Mouse (Mus musculus): Measurements from ENCODE around the gene Gm11232. TPM values are rescaled to one million over a fixed set of nuclear protein-coding genes. Genes with fewer than 3 reads are reported as not detected.

Gm11232 gene
- 0.13 TPM in 1 of 2 replicates, not detected in the other for polyA plus RNA-seq (2014; fragmentation: Nextera tagmentation; extraction: Ambion mirVana)

DNA sequence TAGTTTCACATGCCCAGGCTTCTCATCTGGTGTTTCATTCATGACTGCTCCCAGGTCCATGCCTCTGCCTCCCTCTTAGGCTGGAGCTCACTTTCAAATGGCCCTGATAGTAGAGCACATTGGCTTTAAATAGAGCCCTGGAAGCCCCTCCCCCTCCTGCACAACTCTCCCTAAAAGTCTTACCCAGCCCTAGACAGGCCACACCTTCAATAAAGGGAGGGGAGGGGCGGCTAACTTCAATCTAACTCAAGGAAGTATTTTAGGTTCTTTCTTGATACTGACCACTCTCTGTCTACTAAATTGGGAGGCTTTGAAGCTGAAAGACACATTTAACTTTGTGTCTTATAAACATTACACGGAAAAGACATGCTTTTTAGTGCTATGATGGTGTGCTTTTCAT is at the start of gene Gm11232:
Gene Gm11232 (minus strand): TSS at position 101 of the 400 bp plus-strand sequence.
- WGBS: 79% methylated on average over 2 of the region's 2 CpGs
- no peak within 1 kb of the TSS for H3K27ac ChIP-seq (replicated peaks; ENCODE audit: low read depth, low read length)
- no peaks in the 10 kb centered on the region for H3K9me3 ChIP-seq (replicated peaks; ENCODE audit: control insufficient read depth, low read length)
- no peak for ATAC-seq (replicated peaks; ENCODE audit: insufficient number of reproducible peaks, low FRiP score, low TSS enrichment, low read depth)
- H3K36me3 ChIP-seq (replicated peaks; ENCODE audit: control insufficient read depth, insufficient read depth, low read depth, low read length): no peaks in the 10 kb centered on the region
- H3K9ac ChIP-seq (replicated peaks; ENCODE audit: low read length): no peak within 1 kb of the TSS
- no peak for DNase-seq (ENCODE audit: low spot score)
- no peaks in the 10 kb centered on the region for H3K27me3 ChIP-seq (ENCODE audit: control insufficient read depth, insufficient read depth, low read length)
- no peak within 1 kb of the TSS for H3K4me2 ChIP-seq (ENCODE audit: low read depth, low read length)
- H3K4me1 ChIP-seq (ENCODE audit: control insufficient read depth, insufficient read depth, low read length): no peaks in the 10 kb centered on the region
- H3K4me3 ChIP-seq (ENCODE audit: low read depth, low read length): no peak within 1 kb of the TSS

DNA sequence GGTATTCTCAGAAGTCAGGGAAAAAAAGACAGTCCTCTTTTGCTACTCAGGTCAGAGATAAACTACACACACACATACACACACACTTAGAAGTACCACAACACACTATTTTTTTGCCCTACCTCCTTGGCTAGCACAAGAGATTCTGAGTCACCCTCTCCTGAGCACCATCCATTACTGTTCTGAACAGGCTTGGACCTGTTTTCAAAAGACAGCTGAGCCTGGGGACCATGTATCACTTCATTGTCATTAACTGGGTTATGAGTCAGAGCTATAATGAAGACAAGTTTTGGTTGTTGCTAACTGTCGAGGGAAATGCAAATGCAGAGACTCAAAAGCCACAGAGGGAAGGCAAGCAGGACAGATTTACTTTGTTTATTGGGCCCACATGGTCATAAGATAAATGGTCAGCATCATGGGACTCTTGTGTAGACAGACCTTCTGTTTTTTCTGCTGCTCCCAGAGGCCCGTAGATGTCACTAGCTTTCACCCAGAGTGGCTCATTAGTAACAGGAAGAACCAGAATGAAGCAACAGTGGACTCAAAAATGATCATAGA is 48.3 kb upstream of the Gm11232 start:
- Histone ChIP-seq H3K27me3 (ENCODE audit: control insufficient read depth, insufficient read depth, low read length) (no peaks in the 10 kb centered on the region), H3K9me3 (replicated peaks; ENCODE audit: control insufficient read depth, low read length) (no peaks in the 10 kb centered on the region), H3K27ac (replicated peaks; ENCODE audit: low read depth, low read length) (no peak overlapping the region), H3K4me1 (ENCODE audit: control insufficient read depth, insufficient read depth, low read length) (no peaks in the 10 kb centered on the region), H3K4me3 (ENCODE audit: low read depth, low read length) (no peak overlapping the region), H3K4me2 (ENCODE audit: low read depth, low read length) (no peak overlapping the region), H3K9ac (replicated peaks; ENCODE audit: low read length) (no peak overlapping the region), H3K36me3 (replicated peaks; ENCODE audit: control insufficient read depth, insufficient read depth, low read depth, low read length) (no peaks in the 10 kb centered on the region)
- 64% methylated on average over 2 of the region's 2 CpGs for WGBS
- ATAC-seq (replicated peaks; ENCODE audit: insufficient number of reproducible peaks, low FRiP score, low TSS enrichment, low read depth) (no peak), DNase-seq (ENCODE audit: low spot score) (no peak)

GRCm38 (mm10) chr4:71765529-71765928 is 7.8 kb upstream of the Gm11232 start:
- Histone ChIP-seq H3K36me3 (replicated peaks; ENCODE audit: control insufficient read depth, insufficient read depth, low read depth, low read length) (no peaks in the 10 kb centered on the region), H3K4me3 (ENCODE audit: low read depth, low read length) (no peak overlapping the region), H3K9ac (replicated peaks; ENCODE audit: low read length) (no peak overlapping the region), H3K9me3 (replicated peaks; ENCODE audit: control insufficient read depth, low read length) (no peaks in the 10 kb centered on the region), H3K4me2 (ENCODE audit: low read depth, low read length) (no peak overlapping the region), H3K27ac (replicated peaks; ENCODE audit: low read depth, low read length) (no peak overlapping the region), H3K27me3 (ENCODE audit: control insufficient read depth, insufficient read depth, low read length) (no peaks in the 10 kb centered on the region), H3K4me1 (ENCODE audit: control insufficient read depth, insufficient read depth, low read length) (no peaks in the 10 kb centered on the region)
- ATAC-seq (replicated peaks; ENCODE audit: insufficient number of reproducible peaks, low FRiP score, low TSS enrichment, low read depth): no peak
- no peak for DNase-seq (ENCODE audit: low spot score)
- WGBS: 54% methylated on average over 1 of the region's 1 CpGs

DNA sequence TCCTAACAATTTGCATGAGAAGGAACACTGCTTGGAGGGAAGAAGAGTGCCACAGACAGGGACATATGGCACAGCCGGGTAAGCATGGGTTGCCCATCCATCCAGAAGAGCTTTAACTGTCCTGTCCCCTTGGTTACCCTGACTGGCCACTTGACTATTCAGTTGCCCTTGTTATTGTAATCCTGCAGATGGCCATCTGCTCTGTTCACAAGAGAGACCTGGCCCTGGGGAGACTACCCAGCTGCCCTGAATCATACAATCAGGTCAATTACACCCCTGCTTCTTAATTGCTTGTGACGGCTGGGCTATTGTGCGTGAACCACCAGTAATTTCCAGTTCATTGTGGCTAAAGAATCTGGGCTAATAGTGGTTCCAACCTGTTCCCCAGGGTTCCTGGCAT is 7.3 kb upstream of the Gm11232 start:
- Histone ChIP-seq H3K9ac (replicated peaks; ENCODE audit: low read length) (no peak overlapping the region), H3K4me2 (ENCODE audit: low read depth, low read length) (no peak overlapping the region), H3K36me3 (replicated peaks; ENCODE audit: control insufficient read depth, insufficient read depth, low read depth, low read length) (no peaks in the 10 kb centered on the region), H3K4me1 (ENCODE audit: control insufficient read depth, insufficient read depth, low read length) (no peaks in the 10 kb centered on the region), H3K4me3 (ENCODE audit: low read depth, low read length) (no peak overlapping the region), H3K9me3 (replicated peaks; ENCODE audit: control insufficient read depth, low read length) (no peaks in the 10 kb centered on the region), H3K27ac (replicated peaks; ENCODE audit: low read depth, low read length) (no peak overlapping the region), H3K27me3 (ENCODE audit: control insufficient read depth, insufficient read depth, low read length) (no peaks in the 10 kb centered on the region)
- DNase-seq (ENCODE audit: low spot score): peak; percentile 53
- peak; percentile 97 for ATAC-seq (replicated peaks; ENCODE audit: insufficient number of reproducible peaks, low FRiP score, low TSS enrichment, low read depth)
- WGBS: 40% methylated on average over 3 of the region's 3 CpGs

DNA sequence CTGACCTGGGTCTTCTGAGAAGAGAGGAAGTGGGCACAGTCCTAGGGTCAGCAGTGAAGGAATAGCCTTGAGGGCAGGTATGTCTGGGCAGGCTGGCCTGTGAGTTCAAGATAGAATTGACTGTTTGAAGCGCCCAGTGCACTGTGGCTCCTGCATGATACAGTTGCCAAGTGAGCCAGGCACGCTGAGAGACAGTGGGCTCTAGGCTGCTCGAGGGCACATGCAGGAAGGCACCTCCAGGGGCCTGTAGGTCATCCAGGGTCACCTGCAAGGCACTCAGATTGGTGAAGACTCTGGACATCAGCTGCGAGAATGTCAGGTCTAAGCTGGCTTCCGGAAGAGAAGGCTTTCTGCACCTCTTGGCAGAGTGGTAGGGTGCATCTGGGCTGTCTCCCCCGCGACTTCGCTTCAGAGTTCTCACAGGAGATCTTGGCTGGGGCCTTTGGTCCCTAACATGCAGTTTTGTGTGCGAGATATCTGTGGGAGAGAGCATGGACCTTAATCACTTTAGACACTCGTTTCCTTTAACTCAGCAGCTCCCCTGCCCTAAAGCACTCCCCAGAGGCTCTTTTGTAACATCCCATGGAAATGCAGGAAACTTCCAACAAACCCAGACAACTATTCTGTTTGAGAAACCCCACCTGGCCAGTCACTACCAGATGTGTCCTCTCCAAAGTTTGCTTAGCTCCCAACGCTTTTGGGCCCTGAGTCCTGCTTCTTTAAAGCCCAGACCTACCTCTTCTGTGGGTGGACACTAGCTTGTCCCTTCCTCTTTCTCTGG is 1.1 kb downstream of the Gm11232 start:
- Histone ChIP-seq H3K27ac (replicated peaks; ENCODE audit: low read depth, low read length) (no peak overlapping the region), H3K9ac (replicated peaks; ENCODE audit: low read length) (no peak overlapping the region), H3K4me3 (ENCODE audit: low read depth, low read length) (no peak overlapping the region), H3K27me3 (ENCODE audit: control insufficient read depth, insufficient read depth, low read length) (no peaks in the 10 kb centered on the region), H3K4me1 (ENCODE audit: control insufficient read depth, insufficient read depth, low read length) (no peaks in the 10 kb centered on the region), H3K4me2 (ENCODE audit: low read depth, low read length) (no peak overlapping the region), H3K9me3 (replicated peaks; ENCODE audit: control insufficient read depth, low read length) (no peaks in the 10 kb centered on the region), H3K36me3 (replicated peaks; ENCODE audit: control insufficient read depth, insufficient read depth, low read depth, low read length) (no peaks in the 10 kb centered on the region)
- DNase-seq (ENCODE audit: low spot score) (no peak), ATAC-seq (replicated peaks; ENCODE audit: insufficient number of reproducible peaks, low FRiP score, low TSS enrichment, low read depth) (no peak)
- 72% methylated on average over 11 of the region's 11 CpGs for WGBS

DNA sequence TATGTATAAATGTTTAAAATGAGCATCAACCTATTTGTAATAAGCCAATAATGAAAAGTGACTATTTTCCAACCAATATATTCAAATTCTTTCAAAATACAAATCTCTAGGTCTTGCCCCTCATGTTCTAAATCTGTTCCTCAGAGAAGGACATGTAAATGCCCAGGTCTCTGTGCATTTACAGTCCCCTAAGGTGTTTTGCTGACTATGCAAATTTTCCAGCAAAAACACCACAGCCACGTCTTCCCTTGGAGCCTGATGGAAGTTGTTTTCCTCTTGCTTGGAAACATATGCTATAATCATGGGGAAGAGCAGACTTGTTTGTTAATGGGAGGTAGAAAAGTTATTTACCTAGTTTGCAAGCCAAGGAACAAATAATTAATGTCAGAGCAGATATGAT is 12.0 kb downstream of the Gm11232 start:
- Histone ChIP-seq H3K27me3 (ENCODE audit: control insufficient read depth, insufficient read depth, low read length) (no peaks in the 10 kb centered on the region), H3K36me3 (replicated peaks; ENCODE audit: control insufficient read depth, insufficient read depth, low read depth, low read length) (no peaks in the 10 kb centered on the region), H3K4me3 (ENCODE audit: low read depth, low read length) (no peak overlapping the region), H3K9ac (replicated peaks; ENCODE audit: low read length) (no peak overlapping the region), H3K4me2 (ENCODE audit: low read depth, low read length) (no peak overlapping the region), H3K9me3 (replicated peaks; ENCODE audit: control insufficient read depth, low read length) (no peaks in the 10 kb centered on the region), H3K27ac (replicated peaks; ENCODE audit: low read depth, low read length) (no peak overlapping the region), H3K4me1 (ENCODE audit: control insufficient read depth, insufficient read depth, low read length) (no peaks in the 10 kb centered on the region)
- DNase-seq (ENCODE audit: low spot score) (no peak), ATAC-seq (replicated peaks; ENCODE audit: insufficient number of reproducible peaks, low FRiP score, low TSS enrichment, low read depth) (no peak)
- WGBS: 55% methylated on average over 1 of the region's 1 CpGs

- Histone ChIP-seq H3K9me3 (replicated peaks; ENCODE audit: control insufficient read depth, low read length) (no peaks in the 10 kb centered on the region), H3K36me3 (replicated peaks; ENCODE audit: control insufficient read depth, insufficient read depth, low read depth, low read length) (no peaks in the 10 kb centered on the region), H3K4me1 (ENCODE audit: control insufficient read depth, insufficient read depth, low read length) (no peaks in the 10 kb centered on the region), H3K4me3 (ENCODE audit: low read depth, low read length) (no peak overlapping the region), H3K9ac (replicated peaks; ENCODE audit: low read length) (no peak overlapping the region), H3K27ac (replicated peaks; ENCODE audit: low read depth, low read length) (no peak overlapping the region), H3K27me3 (ENCODE audit: control insufficient read depth, insufficient read depth, low read length) (no peaks in the 10 kb centered on the region), H3K4me2 (ENCODE audit: low read depth, low read length) (no peak overlapping the region)
- DNase-seq (ENCODE audit: low spot score): no peak
- no peak for ATAC-seq (replicated peaks; ENCODE audit: insufficient number of reproducible peaks, low FRiP score, low TSS enrichment, low read depth)
These were observed 21.2 kb downstream of the Gm11232 start for GRCm38 (mm10) chr4:71736529-71736928.

DNA sequence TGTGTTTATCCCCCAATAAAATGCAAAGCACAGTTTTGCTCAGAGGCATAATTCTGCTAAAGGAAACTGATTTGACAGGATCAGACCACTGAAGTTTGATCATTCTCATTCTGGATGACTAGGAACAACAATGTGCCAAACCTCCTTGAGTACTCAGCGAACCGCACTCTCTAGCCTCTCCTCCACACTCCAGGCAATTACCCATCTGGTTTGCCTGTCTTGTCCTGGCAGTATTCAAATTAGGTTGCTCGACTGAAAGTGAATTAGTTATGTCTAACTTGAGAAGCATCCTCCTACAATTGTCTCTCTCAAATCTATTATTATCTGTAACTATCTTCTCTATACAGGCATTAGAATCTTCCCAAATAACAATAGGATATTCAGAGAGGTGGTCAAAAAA is 22.5 kb downstream of the Gm11232 start:
- Histone ChIP-seq H3K27ac (replicated peaks; ENCODE audit: low read depth, low read length) (no peak overlapping the region), H3K9ac (replicated peaks; ENCODE audit: low read length) (no peak overlapping the region), H3K4me3 (ENCODE audit: low read depth, low read length) (no peak overlapping the region), H3K4me2 (ENCODE audit: low read depth, low read length) (no peak overlapping the region), H3K36me3 (replicated peaks; ENCODE audit: control insufficient read depth, insufficient read depth, low read depth, low read length) (no peaks in the 10 kb centered on the region), H3K9me3 (replicated peaks; ENCODE audit: control insufficient read depth, low read length) (no peaks in the 10 kb centered on the region), H3K27me3 (ENCODE audit: control insufficient read depth, insufficient read depth, low read length) (no peaks in the 10 kb centered on the region), H3K4me1 (ENCODE audit: control insufficient read depth, insufficient read depth, low read length) (no peaks in the 10 kb centered on the region)
- 69% methylated on average over 3 of the region's 3 CpGs for WGBS
- no peak for DNase-seq (ENCODE audit: low spot score)
- no peak for ATAC-seq (replicated peaks; ENCODE audit: insufficient number of reproducible peaks, low FRiP score, low TSS enrichment, low read depth)
